Mouse (Mus musculus) C2C12 (cell line): ENCODE measurements around the gene Caskin2.

Experiments used
- CEBPB ChIP-seq: IDR thresholded peaks from one replicate; pipeline ENCODE4 v1.6.1; 2011; ENCODE audit warnings: low read depth, mild to moderate bottlenecking, control low read depth, moderate library complexity
- CTCF ChIP-seq: IDR thresholded peaks from one replicate; pipeline ENCODE4 v1.5.1; 2011; ENCODE audit not compliant: control insufficient read depth, insufficient read depth, insufficient read length
- MAX ChIP-seq: IDR thresholded peaks from one replicate; pipeline ENCODE4 v1.6.1; 2011; ENCODE audit warnings: mild to moderate bottlenecking, control low read depth
- MYOD1 ChIP-seq: IDR thresholded peaks from one replicate; pipeline ENCODE4 v1.6.1; 2011; ENCODE audit warnings: low read depth; ENCODE audit not compliant: control insufficient read depth, insufficient read length
- MYOG ChIP-seq: IDR thresholded peaks from one replicate; pipeline ENCODE4 v1.6.1; 2011; ENCODE audit not compliant: control insufficient read depth, insufficient read length; ENCODE audit errors: extremely low read depth
- USF1 ChIP-seq: IDR thresholded peaks from one replicate; pipeline ENCODE4 v1.6.1; 2011; ENCODE audit warnings: low read depth, mild to moderate bottlenecking, control low read depth, moderate library complexity

GRCm38 (mm10) chr11:115800981-115801380 lies 12.5 kb downstream of the Caskin2 start:
- TF ChIP-seq CTCF (no peak), CEBPB (no peak), MAX (no peak), MYOG (no peak), MYOD1 (no peak), USF1 (no peak)
